Mouse (Mus musculus) adrenal gland, adult 8-10 months (tissue): ENCODE results near the gene Anxa8. TPM values are rescaled to one million over a fixed set of nuclear protein-coding genes. Genes with fewer than 3 reads are reported as not detected.

Experiments
- DNase-seq: peaks from one replicate; pipeline ENCODE4 v3.0.0; 2022
- total RNA-seq, 4 experiments: library from RNA; stranded (reverse); gene quantifications; 2 replicates each; pipeline ENCODE4 v1.2.4; 2022

Anxa8 gene
- total RNA-seq: 1 to 10 TPM; 1.2 to 3.1 (median 2.0) TPM

GRCm38 (mm10) chr14:34085731-34086130 lies at the start of gene Anxa8:
Anxa8 (plus strand) TSS chr14:34085981.
- DNase-seq: no peak

- no peak for DNase-seq
These were observed 44.5 kb upstream of the Anxa8 start for GRCm38 (mm10) chr14:34041241-34041640.

GRCm38 (mm10) chr14:34043341-34043740 lies 42.4 kb upstream of the Anxa8 start:
- no peak for DNase-seq

- DNase-seq: no peak
These were observed 35.5 kb upstream of the Anxa8 start for GRCm38 (mm10) chr14:34050101-34050779.

- no peak for DNase-seq
These were observed 33.3 kb upstream of the Anxa8 start, which contains the start of gene Antxrl for GRCm38 (mm10) chr14:34052516-34052915. Antxrl (plus strand) TSS chr14:34052707.

- no peak for DNase-seq
These were observed 14.1 kb upstream of the Anxa8 start for GRCm38 (mm10) chr14:34071665-34072064.

- DNase-seq: no peak
These were observed 10.4 kb upstream of the Anxa8 start for GRCm38 (mm10) chr14:34075346-34075745.

GRCm38 (mm10) chr14:34077222-34077621 lies 8.6 kb upstream of the Anxa8 start:
- no peak for DNase-seq

GRCm38 (mm10) chr14:34078293-34078692 lies 7.5 kb upstream of the Anxa8 start:
- no peak for DNase-seq

- DNase-seq: peak; percentile 42
These were observed 5.3 kb upstream of the Anxa8 start for GRCm38 (mm10) chr14:34080321-34080997.

GRCm38 (mm10) chr14:34086806-34087205 lies 1.0 kb downstream of the Anxa8 start:
- no peak for DNase-seq

- no peak for DNase-seq
These were observed 2.1 kb downstream of the Anxa8 start for GRCm38 (mm10) chr14:34087856-34088398.

GRCm38 (mm10) chr14:34089796-34090195 lies 4.0 kb downstream of the Anxa8 start:
- no peak for DNase-seq

GRCm38 (mm10) chr14:34091475-34091874 lies 5.7 kb downstream of the Anxa8 start:
- no peak for DNase-seq

GRCm38 (mm10) chr14:34092856-34093255 lies 7.1 kb downstream of the Anxa8 start:
- no peak for DNase-seq

- DNase-seq: no peak
These were observed 10.4 kb downstream of the Anxa8 start for GRCm38 (mm10) chr14:34096161-34096560.

GRCm38 (mm10) chr14:34102601-34103000 lies 16.8 kb downstream of the Anxa8 start, which contains the start of gene A630023A22Rik:
A630023A22Rik (minus strand) TSS chr14:34102754.
- DNase-seq: no peak

- DNase-seq: no peak
These were observed 18.1 kb downstream of the Anxa8 start for GRCm38 (mm10) chr14:34103855-34104254.

- DNase-seq: peak; percentile 41
These were observed 19.1 kb downstream of the Anxa8 start for GRCm38 (mm10) chr14:34104892-34105291.

GRCm38 (mm10) chr14:34106389-34107062 lies 20.7 kb downstream of the Anxa8 start:
- DNase-seq: no peak

- no peak for DNase-seq
These were observed 21.8 kb downstream of the Anxa8 start for GRCm38 (mm10) chr14:34107594-34107993.

- DNase-seq: no peak
These were observed 28.5 kb downstream of the Anxa8 start for GRCm38 (mm10) chr14:34114311-34114710.
